Mouse (Mus musculus) bone marrow, adult 2 months (tissue): ENCODE data around the gene Hk2.

Experiments
- CTCF ChIP-seq: fragments of 200-500 bp; IDR thresholded peaks from 2 replicates; pipeline ENCODE4 v1.5.1; 2011; ENCODE audit warnings: low read length, control low read depth; ENCODE audit not compliant: control insufficient read depth, insufficient read depth
- POLR2A ChIP-seq: fragments of 200-500 bp; IDR thresholded peaks from 2 replicates; pipeline ENCODE4 v1.6.1; 2011; ENCODE audit warnings: low read depth, mild to moderate bottlenecking, control low read depth, low read length, borderline replicate concordance; ENCODE audit not compliant: control insufficient read depth

GRCm38 (mm10) chr6:82762728-82763127 is 11.5 kb downstream of the Hk2 start:
- TF ChIP-seq CTCF (no peak), POLR2A (no peak)
